Mouse (Mus musculus) hindbrain, embryonic 11.5 days (tissue): ENCODE measurements around the gene Tssc4. TPM values are rescaled to one million over a fixed set of nuclear protein-coding genes. Genes with fewer than 3 reads are reported as not detected.

Experiments
- ATAC-seq: fragments of 200-750 bp; cut with Nextera tagmentation; 2 replicates; pipeline ENCODE4 v1.8.0; 2017; ENCODE audit warnings: mild to moderate bottlenecking, moderate TSS enrichment, moderate library complexity; ENCODE audit not compliant: low FRiP score
- DNase-seq: peaks from one replicate; pipeline ENCODE4 v3.0.0-alpha.2; 2015; ENCODE audit warnings: low spot score
- H3K27ac ChIP-seq: fragments of 300-500 bp; sonication (generic); 2 replicates; pipeline ENCODE4 v1.5.1; 2014; ENCODE audit warnings: mild to moderate bottlenecking, low read depth, low read length
- H3K27me3 ChIP-seq: fragments of 300-500 bp; sonication (generic); 2 replicates; pipeline ENCODE4 v1.6.1; 2014; ENCODE audit warnings: mild to moderate bottlenecking, low read length, moderate library complexity, mixed read lengths; ENCODE audit not compliant: control insufficient read depth, insufficient read depth
- H3K36me3 ChIP-seq: fragments of 300-500 bp; sonication (generic); 2 replicates; pipeline ENCODE4 v1.6.1; 2014; ENCODE audit warnings: mild to moderate bottlenecking, low read length, moderate library complexity, mixed read lengths; ENCODE audit not compliant: control insufficient read depth, insufficient read depth
- H3K4me1 ChIP-seq: fragments of 300-500 bp; sonication (generic); replicated peaks from 2 replicates; pipeline ENCODE4 v1.6.1; 2014; ENCODE audit warnings: low read length, mixed read lengths; ENCODE audit not compliant: control insufficient read depth, insufficient read depth
- H3K4me2 ChIP-seq: fragments of 300-500 bp; sonication (generic); replicated peaks from 2 replicates; pipeline ENCODE4 v1.6.1; 2014; ENCODE audit warnings: mild to moderate bottlenecking, low read depth, low read length
- H3K4me3 ChIP-seq: fragments of 300-500 bp; sonication (generic); 2 replicates; pipeline ENCODE4 v1.5.1; 2014; ENCODE audit warnings: low read depth, low read length
- H3K9ac ChIP-seq: fragments of 300-500 bp; sonication (generic); 2 replicates; pipeline ENCODE4 v1.6.1; 2014; ENCODE audit warnings: low read depth, low read length
- H3K9me3 ChIP-seq: fragments of 300-500 bp; sonication (generic); 2 replicates; pipeline ENCODE4 v1.6.1; 2016; ENCODE audit warnings: low read length; ENCODE audit not compliant: control insufficient read depth
- WGBS: fragments of 180-500 bp; shearing (Covaris S2); extraction: QIAGEN DNeasy Blood & Tissue Kit; methylation state at CpG from one replicate; pipeline ENCODE4 v1.1.7; 2014; 5-methylcytosine and 5-hydroxymethylcytosine counted together
- polyA plus RNA-seq: library from polyadenylated mRNA; unstranded; fragments of >200 nt; fragmentation: Nextera tagmentation; extraction: Ambion mirVana; gene quantifications from 2 replicates; pipeline ENCODE4 v1.2.1, GENCODE M21; 2014

Tssc4 gene
- polyA plus RNA-seq, 1 experiment from 2014 or later: 59.0 TPM

DNA sequence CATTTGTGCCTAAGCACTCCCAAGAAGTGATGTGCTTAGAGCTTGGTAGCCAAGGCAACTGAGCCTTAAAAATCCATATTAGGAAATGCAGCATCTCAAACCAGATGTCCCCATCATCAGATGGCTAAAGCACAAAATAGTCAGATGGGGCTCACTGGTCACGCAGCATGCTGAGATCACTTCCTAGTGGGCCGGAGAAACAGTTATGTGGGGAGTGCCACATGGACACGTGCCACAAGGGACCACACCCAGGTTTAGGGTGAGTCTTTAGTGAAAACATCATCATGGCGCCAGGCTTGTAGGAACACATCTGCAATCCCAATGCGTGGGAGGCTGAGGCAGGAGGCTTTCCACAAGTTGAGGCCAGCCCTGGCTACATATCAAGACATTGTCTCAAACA, 47.5 kb downstream of the Tssc4 start:
- Histone ChIP-seq H3K4me1 (0 out of 2 replicates have a peak, but pooled peaks cover 3% of the 10 kb centered on the region), H3K4me2 (no peak overlapping the region), H3K27ac (no peak overlapping the region), H3K4me3 (no peak overlapping the region), H3K27me3 (no peaks in the 10 kb centered on the region), H3K9ac (no peak overlapping the region), H3K9me3 (no peaks in the 10 kb centered on the region), H3K36me3 (no peaks in the 10 kb centered on the region)
- no peak for ATAC-seq
- no peak for DNase-seq
- 84% methylated on average over 5 of the region's 5 CpGs for WGBS

DNA sequence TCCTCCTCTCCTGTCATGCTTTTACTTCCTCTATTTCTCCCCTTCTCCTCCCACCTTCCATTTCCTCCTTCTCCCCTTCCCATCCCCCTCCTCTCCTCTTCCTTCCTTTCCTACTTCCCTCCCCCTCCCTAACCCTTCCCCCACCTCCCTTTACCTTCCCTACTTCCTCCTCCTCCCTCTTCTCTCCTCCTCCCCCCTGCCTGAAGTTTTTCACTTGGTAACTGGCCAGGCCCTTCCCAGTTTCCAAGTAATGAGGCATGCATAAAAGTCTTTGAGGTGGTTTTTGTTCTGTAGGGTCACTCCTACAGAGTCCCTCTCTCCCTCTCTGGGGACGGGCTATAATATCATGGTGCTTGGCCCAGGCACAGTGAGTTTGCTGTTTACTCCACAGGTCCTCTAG, 50.4 kb downstream of the Tssc4 start:
- H3K36me3 ChIP-seq: no peaks in the 10 kb centered on the region
- H3K9ac ChIP-seq: no peak overlapping the region
- H3K27me3 ChIP-seq: no peaks in the 10 kb centered on the region
- H3K4me1 ChIP-seq: peaks cover 3% of the 10 kb centered on the region; the same call in 1 of the 2 replicates
- ATAC-seq: no peak
- 25% methylated on average over 1 of the region's 1 CpGs for WGBS
- H3K4me3 ChIP-seq: no peak overlapping the region
- DNase-seq: no peak
- H3K4me2 ChIP-seq: no peak overlapping the region
- no peaks in the 10 kb centered on the region for H3K9me3 ChIP-seq
- H3K27ac ChIP-seq: no peak overlapping the region

DNA sequence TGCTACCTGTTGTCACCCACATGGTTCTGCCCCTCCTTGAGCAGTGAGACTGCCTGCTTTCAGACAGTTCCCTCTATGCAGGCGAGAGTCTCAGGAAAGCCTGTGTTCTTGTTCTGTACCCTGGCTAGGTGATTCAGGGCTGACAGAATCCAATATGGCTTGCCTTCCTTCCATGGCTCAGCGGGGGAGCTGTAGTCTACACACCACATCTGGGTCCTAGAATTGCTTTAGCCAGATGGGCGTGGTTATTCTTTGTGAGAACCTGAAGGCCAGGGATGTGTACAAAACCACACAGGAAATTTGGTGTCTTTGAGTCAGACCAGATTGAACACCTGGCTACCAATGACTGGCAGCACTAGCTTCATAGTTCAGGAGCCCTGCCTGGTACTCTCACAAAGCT, 50.8 kb downstream of the Tssc4 start:
- DNase-seq (no peak), ATAC-seq (no peak)
- H3K4me3 ChIP-seq: no peak overlapping the region
- 71% methylated on average over 3 of the region's 3 CpGs for WGBS
- no peak overlapping the region for H3K9ac ChIP-seq
- H3K27me3 ChIP-seq: no peaks in the 10 kb centered on the region
- H3K27ac ChIP-seq: no peak overlapping the region
- no peaks in the 10 kb centered on the region for H3K36me3 ChIP-seq
- no peak overlapping the region for H3K4me2 ChIP-seq
- H3K4me1 ChIP-seq: peaks cover 3% of the 10 kb centered on the region; the same call in 1 of the 2 replicates
- H3K9me3 ChIP-seq: no peaks in the 10 kb centered on the region

Other genes starting within 250 kb of the Tssc4 start
- 13.4 and 13.9 TPM in 2 replicates for gene Th, start 138.1 kb upstream of the Tssc4 start, polyA plus RNA-seq
- gene Ascl2, start 100.0 kb upstream of the Tssc4 start, polyA plus RNA-seq: 0.27 and 0.34 TPM in 2 replicates
- gene Tspan32, start 64.2 kb upstream of the Tssc4 start, polyA plus RNA-seq: 5.8 and 8.3 TPM in 2 replicates
- 263 and 264 TPM in 2 replicates for gene Cd81, start 16.5 kb upstream of the Tssc4 start, polyA plus RNA-seq
- gene Trpm5, start 25.4 kb downstream of the Tssc4 start, polyA plus RNA-seq: 0.27 and 0.88 TPM in 2 replicates
- gene Kcnq1, start 37.1 kb downstream of the Tssc4 start, polyA plus RNA-seq: 1.7 and 2.5 TPM in 2 replicates